Mouse (Mus musculus): ENCODE measurements around the gene Bbs5.

DNA sequence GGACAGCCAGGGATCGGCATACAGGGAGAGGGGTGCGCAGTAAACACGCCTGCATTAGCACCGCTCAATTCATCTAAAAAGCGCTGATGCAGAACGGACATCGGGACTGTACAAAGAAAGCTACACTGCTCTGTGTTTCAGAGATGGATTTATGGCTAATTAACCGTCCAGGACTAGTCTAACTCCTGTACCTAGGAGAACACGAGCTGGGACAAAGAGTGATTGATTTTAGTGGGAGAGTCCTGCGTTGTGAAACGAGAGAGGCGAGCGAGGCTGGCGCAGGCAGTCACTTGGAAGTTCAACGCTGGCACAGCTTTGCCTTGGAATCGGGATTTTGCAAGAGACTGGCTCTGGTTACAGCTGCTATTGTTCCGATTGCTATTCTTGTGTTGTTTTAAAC is 17.8 kb upstream of the Bbs5 start:
- TF ChIP-seq CHD2 (IDR thresholded peaks at IDR 0.05; ENCODE audit: low read depth, low read length) (no peak), MAFK (IDR thresholded peaks at IDR 0.05; ENCODE audit: insufficient read depth, low read depth, low read length) (no peak), ZNF384 (IDR thresholded peaks at IDR 0.05; ENCODE audit: low read depth, low read length) (no peak), HCFC1 (IDR thresholded peaks at IDR 0.05; ENCODE audit: borderline replicate concordance, insufficient read depth, low read length) (no peak)
